Mouse (Mus musculus): ENCODE results near the gene Scoc. TPM values are rescaled to one million over a fixed set of nuclear protein-coding genes. Genes with fewer than 3 reads are reported as not detected.
"Not testable (repeated sequence)": the region's sequence is repeated elsewhere in the genome, so short reads cannot be mapped to it uniquely, and the experiment has no call there.

Gene Scoc
- 121 and 135 TPM in 2 replicates for polyA plus RNA-seq (2015; fragmentation: Nextera tagmentation; extraction: Ambion mirVana)

- Histone ChIP-seq H3K9me3 (0 out of 2 replicates have a peak, but pooled peaks cover 8% of the 10 kb centered on the region), H3K27ac (no peak within 1 kb of the TSS), H3K9ac (no peak within 1 kb of the TSS), H3K27me3 (no peaks in the 10 kb centered on the region), H3K4me3 (no peak within 1 kb of the TSS), H3K36me3 (no peaks in the 10 kb centered on the region), H3K4me2 (replicated peaks) (no peak within 1 kb of the TSS), H3K4me1 (no peaks in the 10 kb centered on the region)
- 83% methylated on average over 14 of the region's 14 CpGs for WGBS
- ATAC-seq (ENCODE audit: low FRiP score, low read depth) = no peak
Observed at GRCm38 (mm10) chr8:83458222-83458621, at the start of gene Scoc. Gene Scoc, minus strand, starts transcription at chr8:83458391.

- no peak for ATAC-seq (ENCODE audit: low FRiP score, low read depth)
- 57% methylated on average over 3 of the region's 3 CpGs for WGBS
- H3K4me2 ChIP-seq (replicated peaks) = no peak overlapping the region
Observed at GRCm38 (mm10) chr8:83459606-83460005, 1.4 kb upstream of the Scoc start.

GRCm38 (mm10) chr8:83457121-83457520, 1.1 kb downstream of the Scoc start:
- no peak for ATAC-seq (ENCODE audit: low FRiP score, low read depth)
- no peak overlapping the region for H3K9ac ChIP-seq
- no peaks in the 10 kb centered on the region for H3K36me3 ChIP-seq
- no peak overlapping the region for H3K4me2 ChIP-seq (replicated peaks)
- H3K4me1 ChIP-seq = no peaks in the 10 kb centered on the region
- H3K4me3 ChIP-seq = no peak overlapping the region
- H3K27me3 ChIP-seq = no peaks in the 10 kb centered on the region
- no peak overlapping the region for H3K27ac ChIP-seq
- 0 out of 2 replicates have a peak, but pooled peaks cover 8% of the 10 kb centered on the region for H3K9me3 ChIP-seq
- 64% methylated on average over 6 of the region's 6 CpGs for WGBS

More at GRCm38 (mm10) chr8:83459606-83460005, 1.4 kb upstream of the Scoc start:
- no peaks in the 10 kb centered on the region for H3K4me1 ChIP-seq
- H3K36me3 ChIP-seq = no peaks in the 10 kb centered on the region
- no peaks in the 10 kb centered on the region for H3K27me3 ChIP-seq
- H3K9ac ChIP-seq = no peak overlapping the region
- H3K4me3 ChIP-seq = no peak overlapping the region
- H3K27ac ChIP-seq = no peak overlapping the region
- H3K9me3 ChIP-seq = 0 out of 2 replicates have a peak, but pooled peaks cover 8% of the 10 kb centered on the region

GRCm38 (mm10) chr8:83451056-83451455, 7.1 kb downstream of the Scoc start:
- no peak overlapping the region for H3K27ac ChIP-seq
- no peak overlapping the region for H3K4me3 ChIP-seq
- no peak overlapping the region for H3K4me2 ChIP-seq (replicated peaks)
- no peak for ATAC-seq (ENCODE audit: low FRiP score, low read depth)
- H3K36me3 ChIP-seq = no peaks in the 10 kb centered on the region
- 21% methylated on average over 3 of the region's 3 CpGs for WGBS
- 0 out of 2 replicates have a peak, but pooled peaks cover 7% of the 10 kb centered on the region for H3K9me3 ChIP-seq
- H3K4me1 ChIP-seq = no peaks in the 10 kb centered on the region
- H3K9ac ChIP-seq = no peak overlapping the region
- no peaks in the 10 kb centered on the region for H3K27me3 ChIP-seq

GRCm38 (mm10) chr8:83449960-83450359, 8.2 kb downstream of the Scoc start:
- ATAC-seq (ENCODE audit: low FRiP score, low read depth) = no peak

GRCm38 (mm10) chr8:83443052-83443400, 15.2 kb downstream of the Scoc start:
- peak overlapping the region; percentile 73; the same call in 1 of the 2 replicates for H3K27ac ChIP-seq
- peaks cover 17% of the 10 kb centered on the region for H3K4me1 ChIP-seq
- H3K27me3 ChIP-seq = no peaks in the 10 kb centered on the region
- ATAC-seq (ENCODE audit: low FRiP score, low read depth) = no peak
- peak overlapping the region; percentile 64 for H3K4me2 ChIP-seq (replicated peaks)
- H3K9ac ChIP-seq = peak overlapping the region; percentile 59
- H3K36me3 ChIP-seq = peaks cover under 1% of the 10 kb centered on the region; the same call in 1 of the 2 replicates
- no peaks in the 10 kb centered on the region for H3K9me3 ChIP-seq
- H3K4me3 ChIP-seq = peak overlapping the region; percentile 82
- 29% methylated on average over 5 of the region's 5 CpGs for WGBS

More at GRCm38 (mm10) chr8:83449960-83450359, 8.2 kb downstream of the Scoc start:
- Histone ChIP-seq H3K9me3 (no peaks in the 10 kb centered on the region), H3K27me3 (no peaks in the 10 kb centered on the region), H3K4me3 (no peak overlapping the region), H3K4me1 (no peaks in the 10 kb centered on the region), H3K4me2 (replicated peaks) (no peak overlapping the region), H3K9ac (no peak overlapping the region), H3K27ac (no peak overlapping the region), H3K36me3 (no peaks in the 10 kb centered on the region)
- 70% methylated on average over 1 of the region's 1 CpGs for WGBS

- H3K4me3 ChIP-seq = peak overlapping the region; percentile 82
- H3K4me2 ChIP-seq (replicated peaks) = peak overlapping the region; percentile 78
- peaks cover 17% of the 10 kb centered on the region for H3K4me1 ChIP-seq
- 1% methylated on average over 64 of the region's 64 CpGs for WGBS
- ATAC-seq (ENCODE audit: low FRiP score, low read depth) = peak; percentile 100
- peak overlapping the region; percentile 94 for H3K9ac ChIP-seq
- H3K36me3 ChIP-seq = peaks cover 7% of the 10 kb centered on the region
- no peaks in the 10 kb centered on the region for H3K27me3 ChIP-seq
- no peaks in the 10 kb centered on the region for H3K9me3 ChIP-seq
- H3K27ac ChIP-seq = peak overlapping the region; percentile 87
Observed at GRCm38 (mm10) chr8:83442243-83443051, 15.7 kb downstream of the Scoc start.

- Histone ChIP-seq H3K4me1 (peaks cover 17% of the 10 kb centered on the region), H3K36me3 (peaks cover 12% of the 10 kb centered on the region), H3K4me2 (replicated peaks) (peak overlapping the region; percentile 78), H3K9ac (peak overlapping the region; percentile 94), H3K4me3 (peak overlapping the region; percentile 82), H3K9me3 (no peaks in the 10 kb centered on the region), H3K27me3 (no peaks in the 10 kb centered on the region), H3K27ac (peak overlapping the region; percentile 87)
- WGBS = 2% methylated on average over 29 of the region's 29 CpGs
- no peak for ATAC-seq (ENCODE audit: low FRiP score, low read depth)
Observed at GRCm38 (mm10) chr8:83441656-83442242, 16.4 kb downstream of the Scoc start.

- no peak overlapping the region for H3K4me3 ChIP-seq
- WGBS = 68% methylated on average over 1 of the region's 1 CpGs
- no peak overlapping the region for H3K4me2 ChIP-seq (replicated peaks)
- peaks cover 34% of the 10 kb centered on the region for H3K36me3 ChIP-seq
- H3K9ac ChIP-seq = no peak overlapping the region
- no peak for ATAC-seq (ENCODE audit: low FRiP score, low read depth)
- H3K27ac ChIP-seq = no peak overlapping the region
- no peaks in the 10 kb centered on the region for H3K27me3 ChIP-seq
- H3K4me1 ChIP-seq = peaks cover 13% of the 10 kb centered on the region
- H3K9me3 ChIP-seq = no peaks in the 10 kb centered on the region
Observed at GRCm38 (mm10) chr8:83437077-83437476, 21.1 kb downstream of the Scoc start.

GRCm38 (mm10) chr8:83429071-83429524, 29.1 kb downstream of the Scoc start:
- no peaks in the 10 kb centered on the region for H3K4me1 ChIP-seq
- H3K27me3 ChIP-seq = no peaks in the 10 kb centered on the region
- no peaks in the 10 kb centered on the region for H3K9me3 ChIP-seq
- no peak overlapping the region for H3K4me2 ChIP-seq (replicated peaks)
- H3K27ac ChIP-seq = no peak overlapping the region
- no peak overlapping the region for H3K4me3 ChIP-seq
- no peak overlapping the region for H3K9ac ChIP-seq
- peaks cover 16% of the 10 kb centered on the region for H3K36me3 ChIP-seq
- WGBS = 44% methylated on average over 4 of the region's 4 CpGs
- no peak for ATAC-seq (ENCODE audit: low FRiP score, low read depth)

- not testable (repeated sequence) for H3K27me3 ChIP-seq; H3K9ac ChIP-seq; H3K4me1 ChIP-seq; H3K9me3 ChIP-seq; H3K4me2 ChIP-seq (replicated peaks); ATAC-seq (ENCODE audit: low FRiP score, low read depth); H3K4me3 ChIP-seq; H3K27ac ChIP-seq
- peaks cover 11% of the 10 kb centered on the region for H3K36me3 ChIP-seq
- WGBS = 88% methylated on average over 3 of the region's 3 CpGs
Observed at GRCm38 (mm10) chr8:83428621-83429020, 29.6 kb downstream of the Scoc start.

GRCm38 (mm10) chr8:83426949-83427348, 31.2 kb downstream of the Scoc start:
- ATAC-seq (ENCODE audit: low FRiP score, low read depth) = no peak
- 76% methylated on average over 7 of the region's 7 CpGs for WGBS
- H3K9ac ChIP-seq = no peak overlapping the region
- no peaks in the 10 kb centered on the region for H3K27me3 ChIP-seq
- no peak overlapping the region for H3K4me2 ChIP-seq (replicated peaks)
- no peaks in the 10 kb centered on the region for H3K4me1 ChIP-seq
- no peak overlapping the region for H3K4me3 ChIP-seq
- H3K36me3 ChIP-seq = no peaks in the 10 kb centered on the region
- H3K27ac ChIP-seq = no peak overlapping the region
- no peaks in the 10 kb centered on the region for H3K9me3 ChIP-seq

Data from limb, embryonic 13.5 days (tissue).